Mouse (Mus musculus) heart, postnatal 0 days (tissue): Measurements from ENCODE around the gene Plxdc1. TPM values are rescaled to one million over a fixed set of nuclear protein-coding genes. Genes with fewer than 3 reads are reported as not detected.

ENCODE experiments used
- ATAC-seq: fragments of 200-750 bp; cut with Nextera tagmentation; 2 replicates; pipeline ENCODE4 v1.8.0; 2017; ENCODE audit warnings: low read depth, moderate number of reproducible peaks, moderate library complexity; ENCODE audit not compliant: insufficient read depth
- DNase-seq: peaks from one replicate; pipeline ENCODE4 v3.0.0-alpha.2; 2016; ENCODE audit warnings: low spot score
- H3K27ac ChIP-seq: fragments of 300-500 bp; sonication (generic); 2 replicates; pipeline ENCODE4 v1.5.1; 2014; ENCODE audit warnings: low read depth, mild to moderate bottlenecking
- H3K27me3 ChIP-seq: fragments of 300-500 bp; sonication (generic); 2 replicates; pipeline ENCODE4 v1.6.1; 2014; ENCODE audit warnings: low read length, mixed read lengths; ENCODE audit not compliant: control insufficient read depth, insufficient read depth
- H3K36me3 ChIP-seq: fragments of 300-500 bp; sonication (generic); replicated peaks from 2 replicates; pipeline ENCODE4 v1.6.1; 2014; ENCODE audit warnings: low read length, mixed read lengths; ENCODE audit not compliant: control insufficient read depth, insufficient read depth
- H3K4me1 ChIP-seq: fragments of 300-500 bp; sonication (generic); 2 replicates; pipeline ENCODE4 v1.6.1; 2014; ENCODE audit warnings: antibody characterized with exemption; ENCODE audit not compliant: control insufficient read depth, insufficient read depth
- H3K4me2 ChIP-seq: fragments of 300-500 bp; sonication (generic); 2 replicates; pipeline ENCODE4 v1.6.1; 2014; ENCODE audit warnings: low read depth, mild to moderate bottlenecking, low read length, moderate library complexity
- H3K4me3 ChIP-seq: fragments of 300-500 bp; sonication (generic); 2 replicates; pipeline ENCODE4 v1.5.1; 2014; ENCODE audit warnings: low read depth, low read length
- H3K9ac ChIP-seq: fragments of 300-500 bp; sonication (generic); replicated peaks from 2 replicates; pipeline ENCODE4 v1.6.1; 2014; ENCODE audit warnings: low read depth, low read length, mixed read lengths
- H3K9me3 ChIP-seq: fragments of 300-500 bp; sonication (generic); replicated peaks from 2 replicates; pipeline ENCODE4 v1.6.1; 2016; ENCODE audit warnings: low read length; ENCODE audit not compliant: control insufficient read depth
- CTCF ChIP-seq: IDR thresholded peaks from 2 replicates; pipeline ENCODE4 v1.5.1; 2016; ENCODE audit warnings: antibody characterized with exemption, control low read depth, low read depth
- EP300 ChIP-seq: IDR thresholded peaks from 2 replicates; pipeline ENCODE4 v1.6.1; 2016; ENCODE audit warnings: antibody characterized with exemption, low read depth
- WGBS: fragments of 180-500 bp; shearing (Covaris S2); extraction: QIAGEN DNeasy Blood & Tissue Kit; methylation state at CpG from one replicate; pipeline ENCODE4 v1.1.7; 2014; 5-methylcytosine and 5-hydroxymethylcytosine counted together
- microRNA-seq: library from miRNA; unstranded; fragments of <30 nt; microRNA quantifications from one replicate; pipeline ENCODE4, GENCODE M21; 2016
- polyA plus RNA-seq: library from polyadenylated mRNA; unstranded; fragments of >200 nt; fragmentation: Nextera tagmentation; extraction: Ambion mirVana; gene quantifications from 2 replicates; pipeline ENCODE4 v1.2.1, GENCODE M21; 2015
- total RNA-seq: library from RNA; depleted of rRNA; stranded (reverse); fragments of >200 nt; gene quantifications from 2 replicates; pipeline ENCODE4 v1.2.3, GENCODE M21; 2014; ENCODE audit warnings: low replicate concordance; rRNA removed

The Plxdc1 gene
- total and polyA plus RNA-seq, 2 experiments from 2014 or later = 2.1 to 2.6 TPM

GRCm38 (mm10) chr11:97880362-97880761 lies 105.9 kb downstream of the Plxdc1 start:
- H3K27me3 ChIP-seq = no peaks in the 10 kb centered on the region
- WGBS = 94% methylated on average over 4 of the region's 4 CpGs
- no peak overlapping the region for H3K4me3 ChIP-seq
- no peaks in the 10 kb centered on the region for H3K9me3 ChIP-seq
- DNase-seq (no peak), ATAC-seq (no peak)
- H3K4me1 ChIP-seq = no peaks in the 10 kb centered on the region
- no peaks in the 10 kb centered on the region for H3K36me3 ChIP-seq
- H3K9ac ChIP-seq = no peak overlapping the region
- H3K4me2 ChIP-seq = no peak overlapping the region
- TF ChIP-seq CTCF (no peak), EP300 (no peak)
- H3K27ac ChIP-seq = no peak overlapping the region

GRCm38 (mm10) chr11:97877341-97877740 lies 108.9 kb downstream of the Plxdc1 start:
- Histone ChIP-seq H3K9ac (no peak overlapping the region), H3K36me3 (no peaks in the 10 kb centered on the region), H3K4me1 (no peaks in the 10 kb centered on the region), H3K4me3 (no peak overlapping the region), H3K4me2 (no peak overlapping the region), H3K27ac (no peak overlapping the region), H3K9me3 (no peaks in the 10 kb centered on the region), H3K27me3 (no peaks in the 10 kb centered on the region)
- TF ChIP-seq EP300 = no peak
- no peak for TF ChIP-seq CTCF
- no peak for ATAC-seq
- 69% methylated on average over 2 of the region's 2 CpGs for WGBS
- no peak for DNase-seq

GRCm38 (mm10) chr11:97874396-97874795 lies 111.8 kb downstream of the Plxdc1 start:
- ATAC-seq = no peak
- H3K36me3 ChIP-seq = no peaks in the 10 kb centered on the region
- H3K27ac ChIP-seq = no peak overlapping the region
- no peak overlapping the region for H3K4me2 ChIP-seq
- 85% methylated on average over 1 of the region's 1 CpGs for WGBS
- H3K9ac ChIP-seq = no peak overlapping the region
- DNase-seq = no peak
- H3K9me3 ChIP-seq = no peaks in the 10 kb centered on the region
- H3K4me3 ChIP-seq = no peak overlapping the region
- TF ChIP-seq CTCF (no peak), EP300 (no peak)
- H3K27me3 ChIP-seq = no peaks in the 10 kb centered on the region
- H3K4me1 ChIP-seq = no peaks in the 10 kb centered on the region

Small RNAs within 50 kb of the gene (microRNA-seq; reads per million reads assigned to microRNA genes)
- gene Gm22461 (not detected), gene Gm27597 (not detected)

Other genes with a start within 250 kb of the Plxdc1 start
- gene Pip4k2b, start 241.7 kb downstream of the Plxdc1 start, total RNA-seq = 12.6 and 12.7 TPM in 2 replicates
- 0.79 and 0.95 TPM in 2 replicates for gene Pip4k2b, start 241.7 kb downstream of the Plxdc1 start, polyA plus RNA-seq
- 3.2 and 3.5 TPM in 2 replicates for gene Cwc25, start 219.9 kb downstream of the Plxdc1 start, total RNA-seq
- gene Cwc25, start 219.9 kb downstream of the Plxdc1 start, polyA plus RNA-seq = 7.7 and 8.2 TPM in 2 replicates
- gene 1700001P01Rik, start 210.5 kb downstream of the Plxdc1 start, total RNA-seq = not detected in 2 replicates
- gene 1700001P01Rik, start 210.5 kb downstream of the Plxdc1 start, polyA plus RNA-seq = not detected in 2 replicates
- gene Rpl23, start 204.0 kb downstream of the Plxdc1 start, total RNA-seq = 192 and 208 TPM in 2 replicates
- gene Rpl23, start 204.0 kb downstream of the Plxdc1 start, polyA plus RNA-seq = 394 and 409 TPM in 2 replicates
- gene Lasp1, start 187.4 kb downstream of the Plxdc1 start, total RNA-seq = 34.2 and 45.7 TPM in 2 replicates
- 26.5 and 27.8 TPM in 2 replicates for gene Lasp1, start 187.4 kb downstream of the Plxdc1 start, polyA plus RNA-seq
- gene B230217C12Rik, start 145.7 kb downstream of the Plxdc1 start, total RNA-seq = 0.23 and 1.4 TPM in 2 replicates
- 0.97 and 1.6 TPM in 2 replicates for gene B230217C12Rik, start 145.7 kb downstream of the Plxdc1 start, polyA plus RNA-seq
- 7.1 and 9.9 TPM in 2 replicates for gene Fbxo47, start 102.3 kb downstream of the Plxdc1 start, total RNA-seq
- gene Fbxo47, start 102.3 kb downstream of the Plxdc1 start, polyA plus RNA-seq = 0.63 and 0.70 TPM in 2 replicates
- gene Arl5c, start 9.7 kb upstream of the Plxdc1 start, total RNA-seq = 4.3 TPM in 1 of 2 replicates, not detected in the other
- 2.9 TPM in 2 replicates for gene Arl5c, start 9.7 kb upstream of the Plxdc1 start, polyA plus RNA-seq
- gene Cacnb1, start 36.6 kb upstream of the Plxdc1 start, total RNA-seq = 5.5 and 6.2 TPM in 2 replicates
- 4.8 and 5.2 TPM in 2 replicates for gene Cacnb1, start 36.6 kb upstream of the Plxdc1 start, polyA plus RNA-seq
- gene Rpl19, start 40.3 kb upstream of the Plxdc1 start, total RNA-seq = 604 and 622 TPM in 2 replicates
- 588 TPM in 2 replicates for gene Rpl19, start 40.3 kb upstream of the Plxdc1 start, polyA plus RNA-seq
- 0.15 TPM in 1 of 2 replicates, not detected in the other for gene Stac2, start 67.0 kb upstream of the Plxdc1 start, total RNA-seq
- gene Stac2, start 67.0 kb upstream of the Plxdc1 start, polyA plus RNA-seq = 0.04 and 0.11 TPM in 2 replicates
- 8.8 and 12.5 TPM in 2 replicates for gene Fbxl20, start 164.0 kb upstream of the Plxdc1 start, total RNA-seq
- 8.6 and 8.8 TPM in 2 replicates for gene Fbxl20, start 164.0 kb upstream of the Plxdc1 start, polyA plus RNA-seq
- gene Med1, start 206.8 kb upstream of the Plxdc1 start, total RNA-seq = 29.2 and 41.4 TPM in 2 replicates
- 36.7 and 38.1 TPM in 2 replicates for gene Med1, start 206.8 kb upstream of the Plxdc1 start, polyA plus RNA-seq
- gene Cdk12, start 216.6 kb upstream of the Plxdc1 start, total RNA-seq = 18.4 and 25.8 TPM in 2 replicates
- gene Cdk12, start 216.6 kb upstream of the Plxdc1 start, polyA plus RNA-seq = 3.9 and 4.2 TPM in 2 replicates